Mouse (Mus musculus) telencephalon, adult 2 months (tissue): ENCODE results near the gene Zmynd10.

Experiments
- DNase-seq: peaks from one replicate; pipeline ENCODE4 v3.0.0-alpha.2; 2011; ENCODE audit warnings: low read depth, low spot score

The Zmynd10 gene

DNA sequence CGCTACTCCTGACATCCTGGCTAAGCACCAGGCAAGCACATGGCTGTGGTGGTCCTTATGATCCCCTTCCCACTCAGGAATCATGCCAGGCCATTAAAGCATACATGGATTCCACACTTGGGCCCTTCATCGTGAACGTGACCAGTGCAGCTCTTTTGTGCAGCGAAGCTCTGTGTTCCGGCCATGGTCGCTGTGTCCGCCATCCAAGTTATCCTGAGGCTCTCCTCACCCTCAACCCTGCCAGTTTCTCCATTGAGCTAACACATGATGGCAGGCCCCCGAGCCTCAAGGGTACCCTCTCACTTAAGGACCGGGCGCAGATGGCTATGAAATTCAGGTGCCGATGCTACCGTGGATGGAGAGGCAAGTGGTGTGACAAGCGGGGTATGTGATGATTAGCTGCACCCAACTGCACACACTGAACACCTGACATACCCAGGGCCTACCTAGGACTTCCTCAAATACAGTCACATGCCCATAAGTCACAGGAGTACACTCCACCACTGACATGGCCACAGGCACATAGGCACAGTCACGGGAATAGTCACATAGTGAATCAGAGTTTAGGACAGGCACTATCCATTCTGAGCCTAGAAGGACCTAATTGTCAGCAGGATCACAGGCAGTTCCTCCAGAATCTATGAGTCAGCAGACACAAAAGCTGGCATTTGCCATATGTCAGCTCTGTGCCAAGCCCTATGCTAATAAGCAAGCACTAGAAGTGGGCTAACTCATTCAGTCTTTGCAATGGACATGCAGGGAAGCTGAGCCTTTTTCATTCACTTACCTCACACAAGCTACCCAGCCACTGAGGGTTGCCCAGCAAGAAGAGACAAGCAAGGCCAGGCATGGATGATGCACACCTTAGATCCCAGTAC lies 32.2 kb downstream of the Zmynd10 start:
- DNase-seq: no peak

DNA sequence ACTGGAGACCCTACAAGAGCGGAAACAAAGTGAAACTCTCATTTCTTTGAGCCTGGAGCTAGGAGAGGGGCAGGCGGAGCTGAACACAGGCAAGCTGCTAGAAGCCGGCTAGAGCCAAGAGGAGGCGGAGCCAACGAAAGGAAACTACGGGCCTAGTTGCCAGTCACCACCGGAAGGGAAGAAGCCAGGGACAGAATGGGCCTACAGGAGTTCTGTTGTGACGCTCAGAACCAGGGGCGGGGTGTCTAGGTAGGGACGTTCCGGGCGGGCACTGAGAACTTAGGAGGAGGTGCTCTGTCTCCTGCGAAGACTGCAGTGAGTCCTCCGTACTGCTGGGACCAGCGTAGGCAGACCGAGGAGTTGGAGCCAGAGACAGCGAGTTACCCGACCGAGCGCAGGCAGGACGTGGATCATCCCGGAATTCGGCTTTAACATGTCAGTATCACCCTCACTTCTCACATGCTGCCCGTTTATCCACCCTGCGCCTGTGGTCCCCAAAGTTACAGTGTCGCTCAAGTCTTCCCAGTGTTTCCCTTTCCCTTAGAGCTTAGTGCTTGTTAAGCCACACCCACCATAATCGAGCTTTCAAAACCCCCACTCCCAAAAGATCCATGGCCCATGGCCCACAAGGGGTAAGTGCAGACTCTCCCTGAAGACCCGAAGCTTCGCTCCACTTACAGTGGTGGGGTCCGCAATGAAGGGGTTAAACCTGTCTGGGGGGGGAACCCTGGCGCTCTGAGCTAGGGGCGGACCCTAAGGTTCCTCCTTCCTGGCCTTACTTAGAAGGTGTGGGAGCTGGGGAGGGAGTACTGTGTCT lies 33.6 kb downstream of the Zmynd10 start, which contains the start of gene Hyal3:
TSS of gene Hyal3 (plus strand) at position 318 of the 817 bp plus-strand sequence.
- DNase-seq: peak; percentile 92

DNA sequence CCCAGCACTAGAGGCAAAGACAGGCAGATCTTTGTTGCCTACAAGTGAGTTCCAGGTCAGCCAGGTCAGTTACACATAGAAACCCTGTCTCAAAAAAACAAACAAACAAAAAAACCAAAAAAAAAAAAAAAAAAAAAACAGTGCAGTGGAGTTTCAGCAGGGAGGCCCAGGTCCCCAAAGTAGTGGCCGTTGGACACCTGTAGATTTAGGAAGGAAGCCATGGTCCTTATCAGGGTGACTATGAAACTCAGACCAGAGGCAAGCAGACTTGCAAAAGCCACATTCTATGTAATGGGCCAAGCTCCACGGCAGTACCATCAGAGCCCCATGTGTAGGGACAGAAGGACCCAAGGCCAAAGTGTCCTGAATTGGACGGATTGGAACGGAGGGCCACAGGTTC lies 34.5 kb downstream of the Zmynd10 start:
- DNase-seq: no peak

DNA sequence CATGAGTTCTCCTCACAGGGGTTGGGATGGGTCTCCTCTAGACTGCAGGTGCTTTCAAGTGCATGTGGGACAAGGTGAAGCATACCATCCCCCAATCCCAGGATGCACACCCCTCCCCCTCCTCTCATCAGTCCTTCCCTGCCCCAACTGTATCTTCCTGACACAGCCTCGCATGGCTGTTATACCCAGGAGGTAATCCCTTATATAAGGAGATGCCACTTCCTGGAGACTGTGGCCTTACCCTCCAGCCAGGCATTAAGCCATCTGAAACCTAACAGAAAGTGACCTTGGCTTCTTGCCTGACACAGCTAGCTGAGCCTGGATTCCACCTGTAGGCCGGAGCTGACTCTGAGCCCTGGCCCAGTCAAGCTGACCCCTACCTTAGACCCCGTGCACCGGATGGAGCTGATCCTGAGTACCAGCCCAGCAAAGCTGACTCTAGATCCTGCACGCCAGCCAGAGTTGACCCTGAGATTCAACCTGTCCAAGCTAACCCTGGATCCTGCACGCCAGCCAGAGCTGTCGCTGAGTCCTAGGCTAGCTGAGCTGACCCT lies 35.5 kb downstream of the Zmynd10 start:
- DNase-seq: no peak

DNA sequence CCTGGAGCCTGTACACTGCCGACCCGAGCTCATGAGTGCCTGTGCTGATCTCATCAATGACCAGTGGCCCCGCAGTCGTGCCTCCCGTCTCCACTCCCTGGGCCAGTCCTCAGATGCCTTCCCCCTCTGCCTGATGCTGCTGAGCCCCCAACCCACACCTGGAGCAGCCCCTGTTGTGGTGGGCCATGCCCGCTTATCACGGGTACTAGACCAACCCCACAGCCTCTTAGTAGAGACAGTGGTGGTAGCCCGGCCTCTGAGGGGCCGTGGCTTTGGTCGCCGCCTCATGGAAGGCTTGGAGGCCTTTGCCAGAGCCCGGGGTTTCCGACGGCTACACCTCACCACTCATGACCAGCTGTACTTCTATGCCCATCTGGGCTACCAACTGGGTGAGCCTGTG lies 36.1 kb downstream of the Zmynd10 start:
- no peak for DNase-seq

DNA sequence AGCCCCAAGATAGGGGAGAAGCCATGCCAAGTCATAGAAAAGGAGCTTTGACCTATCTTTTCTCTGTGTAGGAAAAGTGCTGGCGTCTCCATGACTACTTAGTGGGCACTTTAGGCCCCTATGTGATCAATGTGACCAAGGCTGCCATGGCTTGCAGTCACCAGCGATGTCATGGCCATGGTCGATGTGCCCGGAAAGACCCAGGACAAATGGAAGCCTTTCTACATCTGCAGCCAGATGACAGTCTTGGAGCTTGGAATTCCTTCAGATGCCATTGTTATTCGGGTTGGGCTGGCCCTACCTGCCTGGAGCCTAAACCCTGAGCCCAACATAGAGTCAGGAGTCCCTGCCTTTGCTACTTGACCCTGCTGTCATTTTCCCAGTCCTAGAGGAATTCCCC lies 39.4 kb downstream of the Zmynd10 start:
- DNase-seq: no peak

DNA sequence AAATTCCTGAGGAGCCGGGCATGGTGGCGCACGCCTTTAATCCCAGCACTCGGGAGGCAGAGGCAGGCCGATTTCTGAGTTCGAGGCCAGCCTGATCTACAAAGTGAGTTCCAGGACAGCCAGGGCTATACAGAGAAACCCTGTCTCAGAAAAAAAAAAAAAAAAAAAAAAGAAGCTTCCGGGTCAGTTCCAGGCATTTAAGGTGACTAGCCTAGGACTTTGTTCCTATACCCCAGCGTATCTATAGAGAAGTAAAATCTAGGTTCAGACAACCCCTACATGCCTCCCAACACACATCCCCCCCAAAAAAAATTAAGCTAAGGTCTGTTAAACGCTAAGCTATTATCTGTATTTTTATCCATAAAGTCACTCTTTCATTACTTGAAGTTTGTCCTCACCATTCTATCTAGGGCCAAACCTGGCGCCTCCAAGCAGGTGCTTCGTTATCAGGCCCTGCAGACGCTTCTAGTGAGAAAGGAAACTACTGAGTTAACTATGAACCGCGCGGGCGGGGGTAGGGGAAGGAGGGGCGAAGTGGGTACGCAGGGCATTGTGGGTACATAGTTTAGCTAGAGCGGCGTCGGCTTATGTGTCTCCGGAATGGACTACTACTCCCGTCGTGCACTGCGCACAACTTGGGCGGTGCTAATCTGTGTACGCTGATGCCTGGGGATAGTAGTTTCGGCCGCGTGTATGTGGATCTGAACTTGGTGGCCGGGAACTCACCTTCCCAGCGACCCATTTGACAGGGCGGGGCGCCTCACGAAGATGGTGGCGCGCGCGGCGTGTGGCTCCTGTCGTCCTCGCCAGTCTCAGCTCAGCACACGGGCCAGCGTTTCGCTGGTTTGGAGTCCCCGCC lies 40.1 kb downstream of the Zmynd10 start, which contains the start of gene Ifrd2:
TSS of gene Ifrd2 (plus strand) at position 669 of the 859 bp plus-strand sequence.
- peak; percentile 99 for DNase-seq

DNA sequence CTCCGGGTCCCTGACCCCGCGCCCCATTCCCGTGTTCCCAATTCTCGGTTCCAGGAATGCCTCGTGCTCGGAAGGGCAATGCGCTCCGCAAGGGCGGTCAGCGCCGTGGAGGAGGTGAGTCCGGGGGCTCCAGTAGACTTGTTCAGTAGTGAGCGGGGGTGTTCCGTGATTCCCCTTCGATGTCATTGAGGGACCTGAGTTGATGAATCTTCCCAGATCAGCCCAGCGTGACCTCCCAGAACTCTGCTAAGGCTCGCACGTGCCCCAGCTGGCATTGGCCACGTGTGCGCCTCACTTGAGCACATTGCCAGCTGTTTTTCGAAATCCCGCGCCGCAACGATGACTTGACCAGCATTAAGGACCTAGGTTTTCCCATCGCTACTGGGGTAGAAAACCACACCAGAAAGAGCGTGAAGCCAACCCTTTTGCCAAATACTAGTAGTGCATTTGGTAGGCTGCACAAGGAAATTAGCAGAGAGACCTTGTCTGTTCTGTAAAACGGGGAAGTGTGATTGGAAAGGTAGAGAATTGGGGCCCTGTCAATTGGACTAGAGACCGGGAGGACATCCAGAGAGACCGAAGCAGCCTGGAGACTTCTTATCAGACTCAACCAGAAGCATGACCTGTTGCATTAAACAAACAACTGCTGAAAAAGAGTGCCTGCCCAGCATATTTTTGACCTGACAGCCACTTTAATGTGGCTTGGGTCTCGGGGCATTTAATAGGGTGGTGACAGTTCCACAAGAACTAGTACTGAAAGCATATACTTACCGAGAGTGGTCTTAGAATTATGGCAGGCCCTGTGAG lies 40.9 kb downstream of the Zmynd10 start:
- DNase-seq: no peak

DNA sequence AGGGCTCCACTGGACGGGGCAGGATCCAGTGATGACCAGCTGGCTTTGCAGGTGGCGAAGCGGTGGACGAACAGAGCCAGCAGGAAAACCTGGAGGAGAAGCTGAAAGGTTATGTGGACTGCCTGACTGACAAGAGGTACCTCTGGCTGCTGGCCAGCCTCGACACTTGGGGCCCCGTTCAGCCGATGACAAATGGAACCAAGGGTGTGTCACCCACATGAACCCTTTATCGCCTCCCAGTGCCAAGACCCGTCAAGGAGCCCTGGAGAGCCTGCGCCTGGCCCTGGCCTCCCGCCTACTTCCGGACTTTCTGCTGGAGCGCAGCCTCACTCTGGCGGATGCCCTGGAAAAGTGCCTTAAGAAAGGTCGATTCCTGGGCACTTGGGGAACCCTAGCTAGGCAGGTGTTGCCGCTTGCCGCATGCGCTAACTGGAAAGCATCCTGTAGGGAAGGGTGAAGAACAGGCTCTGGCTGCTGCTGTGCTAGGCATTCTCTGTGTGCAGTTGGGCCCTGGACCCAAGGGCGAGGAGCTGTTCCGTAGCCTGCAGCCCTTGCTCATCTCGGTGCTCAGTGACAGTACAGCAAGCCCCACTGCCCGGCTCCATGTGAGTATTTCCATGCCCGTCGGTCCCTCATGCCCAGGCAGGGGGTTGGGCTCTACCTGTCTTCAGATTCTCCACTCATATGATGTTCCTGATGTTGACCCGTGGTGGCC lies 43.1 kb downstream of the Zmynd10 start:
- no peak for DNase-seq

DNA sequence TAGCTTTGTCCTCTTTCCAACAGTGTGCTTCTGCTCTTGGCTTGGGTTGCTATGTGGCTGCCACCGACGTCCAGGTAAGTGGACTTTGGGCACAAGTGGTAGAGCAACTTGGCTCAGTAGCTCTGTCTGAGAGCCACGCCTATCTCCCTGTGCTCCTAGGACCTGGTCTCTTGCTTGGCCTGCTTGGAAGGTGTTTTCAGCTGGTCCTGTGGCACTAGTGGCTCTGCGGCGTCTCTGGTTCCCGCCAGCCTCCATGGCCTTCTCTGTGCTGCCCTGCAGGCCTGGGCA lies 43.6 kb downstream of the Zmynd10 start:
- no peak for DNase-seq

DNA sequence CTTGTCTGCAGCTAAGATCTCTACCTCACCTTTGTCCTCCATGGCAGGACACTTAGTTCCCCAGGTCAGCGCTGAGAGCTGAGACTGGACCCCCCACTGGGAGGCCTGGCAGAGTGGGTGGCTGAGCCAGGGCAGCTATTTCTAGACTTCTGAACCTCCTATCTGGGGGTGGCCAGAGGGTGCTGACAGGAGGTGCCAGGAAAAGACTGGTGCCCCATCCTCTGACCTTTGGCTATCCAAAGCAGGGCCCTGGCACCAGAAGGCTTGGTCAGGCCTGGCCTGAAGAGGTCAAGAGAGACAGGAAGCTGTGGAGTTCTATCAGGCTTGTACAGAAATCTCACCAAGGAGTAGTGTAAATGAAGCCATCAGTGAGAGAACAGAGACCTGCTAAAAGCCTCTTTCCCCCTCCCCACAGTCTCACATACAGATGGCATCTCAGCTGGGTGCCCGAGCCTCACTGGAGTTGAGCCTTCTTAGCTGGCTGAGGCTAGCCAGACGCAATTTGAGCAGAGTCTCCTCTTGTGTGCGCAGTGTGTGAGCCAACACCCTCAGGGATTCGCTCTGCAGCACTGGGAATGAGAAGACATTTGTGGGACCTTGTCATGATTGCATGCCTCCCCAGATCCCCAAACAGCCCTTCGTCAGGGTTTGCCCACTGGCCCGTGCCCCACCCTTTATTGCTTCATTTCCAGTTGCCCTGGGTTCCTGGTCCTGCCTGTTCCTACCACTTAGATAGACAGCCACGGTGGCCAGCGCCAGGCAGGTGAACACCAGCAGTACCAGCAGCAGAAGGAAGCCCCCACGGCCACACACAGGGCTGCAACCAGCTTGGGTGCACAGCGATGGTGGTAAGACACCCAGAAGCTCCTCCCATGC lies 46.2 kb downstream of the Zmynd10 start:
- no peak for DNase-seq

DNA sequence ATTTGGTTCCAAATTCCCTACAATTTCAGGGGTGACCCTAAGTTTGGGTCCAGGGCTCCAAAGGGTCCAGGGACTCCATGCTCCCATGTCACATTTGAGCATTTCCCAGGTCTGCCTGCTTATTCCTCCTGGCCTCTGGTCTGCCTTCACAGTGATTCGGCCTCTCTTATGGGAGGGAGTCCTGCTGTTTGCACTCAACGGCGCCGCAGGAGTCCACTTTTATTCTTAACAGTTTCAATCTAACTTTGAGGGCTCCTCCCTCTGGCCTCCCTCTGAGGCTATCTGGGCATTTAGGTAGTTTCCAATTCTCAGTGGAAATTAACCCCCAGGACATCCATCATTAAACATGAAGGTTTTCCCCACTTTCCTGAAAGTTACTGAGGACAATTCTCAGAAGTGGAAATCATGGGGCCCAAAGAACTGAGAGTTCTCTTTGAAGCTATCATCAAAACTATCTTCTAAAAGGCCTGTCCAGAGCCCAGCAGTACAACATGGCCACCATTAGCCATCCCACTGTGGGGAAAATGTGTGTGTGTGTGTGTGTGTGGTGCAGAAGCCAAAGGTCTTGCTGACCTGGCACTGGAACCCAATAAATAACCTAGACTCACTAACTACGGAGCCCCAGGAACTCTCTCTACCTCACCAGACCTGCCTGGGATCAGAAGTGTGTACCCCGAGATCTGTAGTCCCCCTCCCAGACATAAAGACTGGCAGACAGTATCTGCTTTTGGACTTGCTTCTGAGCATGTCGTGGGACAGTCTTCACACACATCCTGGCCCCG lies 47.4 kb downstream of the Zmynd10 start:
- DNase-seq: no peak

DNA sequence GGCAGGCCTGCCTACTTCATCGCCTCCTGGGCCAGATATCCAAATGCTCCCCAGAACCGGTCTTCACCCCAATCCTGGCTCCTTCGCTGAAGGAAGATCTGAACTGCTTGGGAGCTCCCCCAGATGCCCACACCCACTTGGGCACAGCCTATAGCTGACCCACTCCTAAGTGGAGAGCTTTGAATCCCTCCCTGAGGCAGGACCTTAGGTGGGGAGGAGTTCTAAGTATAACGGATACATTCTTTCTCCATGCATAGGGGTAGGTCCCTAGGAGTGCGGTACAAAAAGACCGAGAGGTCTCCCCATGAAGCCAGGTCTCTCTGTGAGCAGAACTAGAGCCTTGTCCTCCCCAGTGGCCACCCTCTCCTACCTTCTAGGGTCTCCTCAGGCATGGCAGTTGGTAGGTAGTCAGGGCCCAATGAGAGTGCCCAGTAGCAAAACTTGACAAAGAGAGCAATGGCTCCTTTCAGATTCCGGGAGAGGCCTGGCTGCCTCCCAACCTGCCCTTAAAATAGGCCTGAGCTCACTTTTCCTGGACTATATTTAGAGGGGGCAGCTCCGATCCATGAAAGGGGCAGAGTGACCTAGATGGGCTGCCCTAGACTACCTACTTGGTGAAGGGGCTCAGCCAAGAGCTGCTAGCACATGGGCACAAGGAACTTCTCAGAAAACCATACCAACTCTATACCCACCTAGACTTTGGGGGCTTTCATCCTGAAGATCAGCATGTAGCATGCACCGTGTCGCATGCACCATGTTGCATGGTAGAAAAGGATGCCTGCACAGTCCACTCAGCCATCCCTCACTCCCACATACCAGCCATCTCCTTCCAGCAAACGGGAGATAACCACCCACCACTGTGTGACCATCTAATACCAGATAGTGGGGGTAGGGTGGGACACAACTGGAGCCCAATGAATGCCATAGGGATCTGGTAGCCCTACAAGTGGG lies 49.8 kb downstream of the Zmynd10 start:
- DNase-seq: no peak

DNA sequence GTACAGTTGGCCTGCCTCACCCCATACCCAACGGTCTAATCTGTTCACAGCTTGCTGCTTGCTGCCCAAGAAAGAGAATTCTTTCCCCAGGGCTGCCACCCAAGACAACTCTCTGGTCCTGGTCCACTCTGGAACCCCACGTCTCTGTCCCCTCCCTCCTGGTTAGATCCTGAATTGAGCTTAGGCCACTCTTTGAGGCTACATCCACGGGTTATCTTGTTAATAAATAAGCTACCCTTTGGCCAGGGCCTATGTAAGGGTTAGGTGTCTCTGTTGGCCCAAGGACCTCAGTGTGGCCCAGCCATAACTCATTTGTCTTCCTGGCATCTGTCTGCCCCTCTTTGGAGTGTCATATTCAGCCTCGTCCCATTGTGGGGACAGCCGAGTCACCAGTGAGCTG lies 51.3 kb downstream of the Zmynd10 start:
- no peak for DNase-seq

DNA sequence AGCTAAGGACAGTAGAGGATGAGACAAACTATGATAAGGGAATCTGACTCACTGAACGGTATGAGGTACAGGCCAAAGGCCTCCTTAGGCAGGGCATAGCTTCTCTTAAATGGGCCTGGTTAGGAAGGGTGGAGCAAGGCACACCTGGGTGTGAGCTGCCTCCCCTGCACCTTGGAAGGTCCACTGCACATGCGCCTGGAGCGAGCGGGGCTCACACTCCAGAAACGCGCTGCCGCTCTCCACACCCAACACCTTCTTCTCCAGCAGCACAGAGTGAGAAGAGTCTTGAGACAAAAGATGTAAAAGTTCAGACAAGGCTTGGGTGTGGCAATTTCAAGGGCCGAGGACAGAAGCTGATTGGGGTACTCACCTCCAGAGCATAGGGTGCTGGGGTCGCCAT lies 52.3 kb downstream of the Zmynd10 start:
- no peak for DNase-seq

DNA sequence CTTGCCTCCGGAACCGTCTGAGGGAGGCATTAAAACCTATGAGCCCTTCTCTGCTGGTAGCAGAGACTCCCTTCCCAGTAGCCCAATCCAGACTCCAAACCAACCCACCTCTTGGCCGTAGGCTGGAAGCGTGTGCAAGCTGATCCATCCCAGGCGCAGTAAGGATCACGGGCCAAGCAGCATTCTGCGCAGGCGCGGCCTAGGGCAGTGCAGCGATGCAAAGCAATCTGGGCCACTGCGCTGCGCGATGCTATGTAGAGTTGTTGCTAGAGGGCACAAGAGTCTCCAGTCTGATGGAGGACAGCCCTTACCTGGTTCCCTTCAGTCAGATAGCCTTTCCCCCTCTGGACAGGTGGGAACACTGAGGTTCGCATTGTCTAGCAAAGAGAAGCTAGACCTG lies 52.7 kb downstream of the Zmynd10 start:
- DNase-seq: no peak

DNA sequence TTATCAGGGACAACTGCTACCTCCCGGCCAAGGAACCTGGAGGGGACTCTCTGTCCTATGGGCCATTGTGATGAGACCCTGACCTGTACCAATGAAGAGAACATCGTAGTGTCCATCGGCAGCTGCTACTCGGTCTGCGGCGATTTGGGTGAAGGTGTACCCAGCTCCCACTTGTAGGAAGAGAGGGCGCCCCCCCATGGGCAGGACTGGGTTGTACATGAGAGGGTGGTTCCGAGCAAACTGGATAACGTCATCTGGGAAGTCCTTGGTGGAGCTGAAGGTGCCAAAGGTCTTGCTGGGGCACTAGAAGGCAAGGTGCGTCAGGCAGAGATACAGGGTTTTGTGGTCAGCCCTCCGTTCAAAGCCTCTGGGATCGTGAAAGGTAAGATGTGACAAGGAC lies 53.6 kb downstream of the Zmynd10 start:
- no peak for DNase-seq
